Mouse (Mus musculus) spleen, adult 2 months (tissue): ENCODE measurements around the gene Rraga. TPM values are rescaled to one million over a fixed set of nuclear protein-coding genes. Genes with fewer than 3 reads are reported as not detected.
"Not testable (repeated sequence)": the region's sequence is repeated elsewhere in the genome, so short reads cannot be mapped to it uniquely, and the experiment has no call there.

Source experiments
- DNase-seq, 2 experiments: peaks; one replicate each; pipeline versions ENCODE4 v3.0.0 to v3.0.0-alpha.2; 2012 to 2021; ENCODE audit warnings: low spot score in 2 of 2, low read depth in 1 of 2
- H3K27ac ChIP-seq: fragments of 200-500 bp; 2 replicates; pipeline ENCODE4 v1.5.1; 2012; ENCODE audit warnings: low read length, inconsistent platforms; ENCODE audit not compliant: insufficient read depth
- H3K27me3 ChIP-seq: fragments of 200-500 bp; 2 replicates; pipeline ENCODE4 v1.6.1; 2012; ENCODE audit warnings: mild to moderate bottlenecking, moderate library complexity, low read length, inconsistent platforms; ENCODE audit not compliant: control insufficient read depth, insufficient read depth
- H3K36me3 ChIP-seq: fragments of 200-500 bp; 2 replicates; pipeline ENCODE4 v1.6.1; 2012; ENCODE audit warnings: mild to moderate bottlenecking, low read length, inconsistent platforms; ENCODE audit not compliant: control insufficient read depth, insufficient read depth
- H3K4me1 ChIP-seq: fragments of 200-500 bp; 2 replicates; pipeline ENCODE4 v1.6.1; 2011; ENCODE audit warnings: inconsistent platforms; ENCODE audit not compliant: control insufficient read depth, insufficient read depth, insufficient read length
- H3K4me3 ChIP-seq: fragments of 200-500 bp; 2 replicates; pipeline ENCODE4 v1.5.1; 2011; ENCODE audit warnings: mild to moderate bottlenecking, inconsistent platforms; ENCODE audit not compliant: insufficient read depth, insufficient read length; ENCODE audit errors: extremely low read depth
- CTCF ChIP-seq: fragments of 200-500 bp; IDR thresholded peaks from 2 replicates; pipeline ENCODE4 v1.5.1; 2011; ENCODE audit warnings: mild to moderate bottlenecking, inconsistent platforms; ENCODE audit not compliant: insufficient read depth, insufficient read length, insufficient replicate concordance; ENCODE audit errors: extremely low read depth
- WGBS: fragments of 180-500 bp; shearing (Covaris S2); methylation state at CpG from one replicate; pipeline ENCODE4 v1.1.7; 2018; 5-methylcytosine and 5-hydroxymethylcytosine counted together
- polyA plus RNA-seq: library from polyadenylated mRNA; depleted of rRNA; stranded (reverse); fragments of >200 nt; gene quantifications from 2 replicates; pipeline ENCODE4 v1.2.3, GENCODE M21; 2012; rRNA removed

The Rraga gene
- polyA plus RNA-seq, 1 experiment = 23.0 TPM

DNA sequence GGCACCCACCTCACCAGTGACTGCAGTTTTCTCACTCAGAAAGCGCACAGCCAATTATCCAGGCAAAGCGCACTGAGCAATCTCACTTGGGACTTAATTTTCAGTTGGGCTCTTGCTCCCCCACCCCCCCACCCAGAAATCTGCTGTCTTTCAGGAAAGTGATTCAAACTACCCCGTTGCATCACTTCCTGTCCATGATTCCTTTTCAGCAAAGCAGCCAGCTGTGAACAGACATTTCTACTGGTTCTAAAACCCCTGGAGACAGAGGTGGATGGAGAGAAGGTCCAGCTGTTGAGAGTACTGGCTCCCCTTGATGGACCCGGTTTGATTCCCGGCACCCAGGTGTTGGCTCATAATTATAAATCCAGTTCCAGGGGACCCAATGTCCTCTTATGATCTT is 50.0 kb downstream of the Rraga start:
- no peaks in the 10 kb centered on the region for H3K36me3 ChIP-seq
- H3K27me3 ChIP-seq = no peaks in the 10 kb centered on the region
- no peak for DNase-seq
- H3K4me1 ChIP-seq = no peaks in the 10 kb centered on the region
- no peak for TF ChIP-seq CTCF
- H3K4me3 ChIP-seq = no peak overlapping the region
- 52% methylated on average over 5 of the region's 5 CpGs for WGBS
- H3K27ac ChIP-seq = no peak overlapping the region

DNA sequence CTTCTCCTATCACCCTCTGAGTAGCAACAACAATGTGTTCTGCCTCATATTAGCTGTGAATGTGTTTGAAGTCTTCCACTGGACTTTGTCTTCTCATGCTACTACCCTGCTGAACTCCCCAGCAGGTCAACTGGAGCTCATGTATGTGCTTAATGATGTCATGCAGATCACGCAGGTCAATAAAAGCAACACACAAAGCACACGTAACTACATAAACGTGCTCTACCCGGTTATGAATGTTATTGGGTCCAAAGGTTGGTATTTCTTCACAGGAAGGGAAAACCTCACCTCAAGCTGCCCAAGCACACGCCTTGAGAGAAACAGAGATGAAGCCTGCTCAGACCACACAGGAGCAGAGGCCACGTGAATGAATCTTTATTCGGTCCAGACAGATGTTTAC is 51.0 kb downstream of the Rraga start:
- WGBS = 92% methylated on average over 7 of the region's 7 CpGs

More for the DNA sequence above, 51.0 kb downstream of the Rraga start:
- H3K27me3 ChIP-seq, DNase-seq, H3K4me1 ChIP-seq, H3K36me3 ChIP-seq, H3K4me3 ChIP-seq, H3K27ac ChIP-seq: not testable (repeated sequence)

Other genes with a start within 250 kb of the Rraga start
- gene Saxo1, start 17.3 kb upstream of the Rraga start, polyA plus RNA-seq = not detected in 2 replicates
- gene Haus6, start 36.4 kb downstream of the Rraga start, polyA plus RNA-seq = 8.8 and 14.3 TPM in 2 replicates
- gene Plin2, start 94.4 kb downstream of the Rraga start, polyA plus RNA-seq = 40.5 and 41.3 TPM in 2 replicates
- gene Dennd4c, start 172.9 kb downstream of the Rraga start, polyA plus RNA-seq = 2.0 and 2.4 TPM in 2 replicates